Comparison of ENCODE assay signal across 10 mouse cellular contexts in genomic region chr7:110708116-110708515, GRCm38 (mm10). TPM values are rescaled to one million over a fixed set of nuclear protein-coding genes. Genes with fewer than 3 reads are reported as not detected.
DNase-seq lines count a peak whose midpoint lies in the region; ATAC-seq lines count a peak whose summit lies in the region.
"Had no signal": no experiment of that assay in that cellular context is flagged by ENCODE, and none has a peak within 500 bp of the region (broad histone marks: within the 10 kb centered on the region; RNA-seq: fewer than 3 reads in every experiment).

No protein-coding gene starts in this region.

- H3K4me2 ChIP-seq in midbrain, embryonic 11.5 days: no peak overlapping the region
- H3K4me2 ChIP-seq in midbrain, embryonic 14.5 days (ENCODE audit: low read length): no peak overlapping the region
- H3K4me2 ChIP-seq in hindbrain, embryonic 12.5 days (replicated peaks): no peak overlapping the region
- H3K4me2 ChIP-seq: forebrain, embryonic 13.5 days; liver, embryonic 11.5 days had no signal

- no peaks in the 10 kb centered on the region for H3K27me3 ChIP-seq in midbrain, embryonic 11.5 days (ENCODE audit: control insufficient read depth, insufficient read depth, low read length)
- H3K27me3 ChIP-seq in midbrain, embryonic 14.5 days (ENCODE audit: control insufficient read depth, insufficient read depth, low read length): no peaks in the 10 kb centered on the region
- peaks cover 3% of the 10 kb centered on the region; the same call in 1 of the 2 replicates for H3K27me3 ChIP-seq in hindbrain, embryonic 12.5 days
- H3K27me3 ChIP-seq in hindbrain, embryonic 10.5 days (ENCODE audit: insufficient read depth, poor library complexity, severe bottlenecking): no peaks in the 10 kb centered on the region
- H3K27me3 ChIP-seq: forebrain, embryonic 13.5 days had no signal

- DNase-seq in midbrain, embryonic 11.5 days (ENCODE audit: low spot score, missing footprints): peak; percentile 21
- DNase-seq in midbrain, embryonic 14.5 days: no peak
- peak; percentile 47 for DNase-seq in gastrocnemius, postnatal 10 days
- DNase-seq in kidney, postnatal 25 days: peak; percentile 70 to 77
- DNase-seq in testis, postnatal 10 days (ENCODE audit: low spot score): peak; percentile 72
- no peak for DNase-seq in left cerebral cortex, adult 11 months (ENCODE audit: low spot score)
- no peak for DNase-seq in hindbrain, embryonic 10.5 days (ENCODE audit: low spot score)

- no peaks in the 10 kb centered on the region for H3K4me1 ChIP-seq in midbrain, embryonic 11.5 days (ENCODE audit: control insufficient read depth, insufficient read depth, low read length)
- no peaks in the 10 kb centered on the region for H3K4me1 ChIP-seq in midbrain, embryonic 14.5 days (ENCODE audit: control insufficient read depth, insufficient read depth, low read length)
- H3K4me1 ChIP-seq in hindbrain, embryonic 12.5 days: no peaks in the 10 kb centered on the region
- 0 out of 2 replicates have a peak, but pooled peaks cover 4% of the 10 kb centered on the region for H3K4me1 ChIP-seq in hindbrain, embryonic 10.5 days (replicated peaks)

- H3K27ac ChIP-seq in midbrain, embryonic 11.5 days (ENCODE audit: low read depth, low read length): no peak overlapping the region
- H3K27ac ChIP-seq in midbrain, embryonic 14.5 days (replicated peaks; ENCODE audit: low read depth, low read length): no peak overlapping the region
- no peak overlapping the region for H3K27ac ChIP-seq in hindbrain, embryonic 12.5 days
- H3K27ac ChIP-seq in hindbrain, embryonic 10.5 days: no peak overlapping the region
- H3K27ac ChIP-seq: forebrain, embryonic 13.5 days had no signal

- WGBS in midbrain, embryonic 11.5 days: 86% methylated on average over 9 of the region's 9 CpGs
- 83% methylated on average over 9 of the region's 9 CpGs for WGBS in midbrain, embryonic 14.5 days
- 83% methylated on average over 9 of the region's 9 CpGs for WGBS in hindbrain, embryonic 12.5 days
- whole genome bisulfite sequencing in hindbrain, embryonic 10.5 days: 86% methylated on average over 9 of the region's 9 CpGs

- H3K9me3 ChIP-seq in midbrain, embryonic 11.5 days (ENCODE audit: control insufficient read depth, low read length): no peaks in the 10 kb centered on the region
- peaks cover 5% of the 10 kb centered on the region; the same call in 1 of the 2 replicates for H3K9me3 ChIP-seq in midbrain, embryonic 14.5 days (ENCODE audit: control insufficient read depth, low read length)
- peaks cover 8% of the 10 kb centered on the region for H3K9me3 ChIP-seq in hindbrain, embryonic 12.5 days (replicated peaks)
- H3K9me3 ChIP-seq in hindbrain, embryonic 10.5 days: 0 out of 2 replicates have a peak, but pooled peaks cover 4% of the 10 kb centered on the region

- no peak for ATAC-seq in midbrain, embryonic 11.5 days (ENCODE audit: low FRiP score)
- no peak for ATAC-seq in midbrain, embryonic 14.5 days (ENCODE audit: low FRiP score, low TSS enrichment)
- no peak for ATAC-seq in hindbrain, embryonic 12.5 days (ENCODE audit: low FRiP score)
- ATAC-seq: forebrain, embryonic 13.5 days had no signal

- H3K36me3 ChIP-seq in midbrain, embryonic 11.5 days (ENCODE audit: control insufficient read depth, insufficient read depth, low read length): no peaks in the 10 kb centered on the region
- no peaks in the 10 kb centered on the region for H3K36me3 ChIP-seq in midbrain, embryonic 14.5 days (ENCODE audit: control insufficient read depth, insufficient read depth, low read length)
- H3K36me3 ChIP-seq in hindbrain, embryonic 12.5 days: no peaks in the 10 kb centered on the region
- H3K36me3 ChIP-seq in hindbrain, embryonic 10.5 days: no peaks in the 10 kb centered on the region

- H3K9ac ChIP-seq in midbrain, embryonic 11.5 days (ENCODE audit: low read length): no peak overlapping the region
- H3K9ac ChIP-seq in midbrain, embryonic 14.5 days (replicated peaks; ENCODE audit: low read length): no peak overlapping the region
- no peak overlapping the region for H3K9ac ChIP-seq in hindbrain, embryonic 12.5 days
- H3K9ac ChIP-seq: forebrain, embryonic 13.5 days had no signal

- H3K4me3 ChIP-seq in midbrain, embryonic 11.5 days (ENCODE audit: low read depth, low read length): no peak overlapping the region
- H3K4me3 ChIP-seq in midbrain, embryonic 14.5 days (replicated peaks; ENCODE audit: low read depth, low read length): no peak overlapping the region
- H3K4me3 ChIP-seq in hindbrain, embryonic 12.5 days: no peak overlapping the region
- no peak overlapping the region for H3K4me3 ChIP-seq in hindbrain, embryonic 10.5 days
- H3K4me3 ChIP-seq: forebrain, embryonic 13.5 days had no signal

RNA-seq across cellular contexts. Expression of gene Ampd3, which starts 59.9 kb away (rescaled TPM):
- 1.4 and 2.6 TPM in 2 replicates for polyA plus RNA-seq in midbrain, embryonic 11.5 days (2014; fragmentation: Nextera tagmentation; extraction: Ambion mirVana)
- polyA plus RNA-seq in midbrain, embryonic 14.5 days (2014; fragmentation: Nextera tagmentation; extraction: Ambion mirVana): 7.8 and 8.2 TPM in 2 replicates
- total RNA-seq in gastrocnemius, postnatal 10 days (2021): 1 to 10 TPM; 4.8 to 7.2 TPM
- polyA plus RNA-seq in hindbrain, embryonic 12.5 days (2016; fragmentation: Nextera tagmentation; extraction: Ambion mirVana): 4.0 TPM in 2 replicates
- polyA plus RNA-seq in hindbrain, embryonic 10.5 days (2016; fragmentation: Nextera tagmentation; extraction: Ambion mirVana): 1.7 and 1.9 TPM in 2 replicates

Comparison
In these comparisons a context has a peak if more than half of its experiments do, and no peak if none do; other contexts are left out.
1. DNase-seq: peak in midbrain, embryonic 11.5 days (single experiment), gastrocnemius, postnatal 10 days (single experiment), kidney, postnatal 25 days (2 of 2) and testis, postnatal 10 days (single experiment); none in midbrain, embryonic 14.5 days (single experiment), left cerebral cortex, adult 11 months (single experiment) and hindbrain, embryonic 10.5 days (single experiment).